In genomic region chr12:100109986-100110696, GRCm38 (mm10) we compare ENCODE assay signal across 8 mouse cellular contexts. TPM values are rescaled to one million over a fixed set of nuclear protein-coding genes. Genes with fewer than 3 reads are reported as not detected.
DNase-seq lines count a peak whose midpoint lies in the region; ATAC-seq lines count a peak whose summit lies in the region.

Gene Psmc1, plus strand, starts transcription at chr12:100110154.

- DNase-seq in WW6 (ENCODE audit: low read depth, low spot score): peak; percentile 77
- DNase-seq in cerebellum, postnatal 36 days: peak; percentile 75 to 82
- DNase-seq in frontal cortex, postnatal 36 days (ENCODE audit: low spot score in 2 of 2): peak; percentile 68 to 83
- DNase-seq in left cerebral cortex, adult 11 months (ENCODE audit: low spot score): peak; percentile 69
- DNase-seq in right cerebral cortex, adult 18-20 months: peak; percentile 82
- peak; percentile 65 for DNase-seq in urinary bladder, postnatal 25 days (ENCODE audit: low spot score)

- peak within 1 kb of the TSS; percentile 92 for H3K9ac ChIP-seq in hindbrain, embryonic 15.5 days

- peak; percentile 85 for ATAC-seq in hindbrain, embryonic 15.5 days (ENCODE audit: low FRiP score, low read depth)

- peak within 1 kb of the TSS; percentile 92 for H3K27ac ChIP-seq in hindbrain, embryonic 15.5 days (replicated peaks)
- peak within 1 kb of the TSS; percentile 60 for H3K27ac ChIP-seq in macrophage

- under 1% methylated on average over 58 of the region's 58 CpGs for WGBS in hindbrain, embryonic 15.5 days
- under 1% methylated on average over 58 of the region's 58 CpGs for WGBS in macrophage (ENCODE audit: missing documents)

- H3K36me3 ChIP-seq in hindbrain, embryonic 15.5 days: peaks cover 24% of the 10 kb centered on the region
- peaks cover 26% of the 10 kb centered on the region for H3K36me3 ChIP-seq in macrophage (ENCODE audit: inconsistent target)

- H3K9me3 ChIP-seq in hindbrain, embryonic 15.5 days: no peaks in the 10 kb centered on the region

- H3K4me1 ChIP-seq in hindbrain, embryonic 15.5 days (replicated peaks): peaks cover 20% of the 10 kb centered on the region

- H3K4me2 ChIP-seq in hindbrain, embryonic 15.5 days: peak within 1 kb of the TSS; percentile 82

- peak within 1 kb of the TSS; percentile 89 for H3K4me3 ChIP-seq in hindbrain, embryonic 15.5 days
- peak within 1 kb of the TSS; percentile 74 for H3K4me3 ChIP-seq in macrophage (ENCODE audit: inconsistent target)

- peaks cover 32% of the 10 kb centered on the region for H3K79me2 ChIP-seq in macrophage (ENCODE audit: inconsistent target)

- H3K27me3 ChIP-seq in hindbrain, embryonic 15.5 days: no peaks in the 10 kb centered on the region

RNA-seq across cellular contexts. Expression of gene Psmc1, which starts in this region (rescaled TPM):
- polyA plus RNA-seq in hindbrain, embryonic 15.5 days (2015; fragmentation: Nextera tagmentation; extraction: Ambion mirVana): 263 and 274 TPM in 2 replicates
- 100 to 1,000 TPM in 4 of 26 experiments, 10 to 100 TPM in 22; 27.7 to 109 (median 77.3) TPM for total RNA-seq in macrophage (2018; cell fraction: chromatin; rRNA removed)
- 100 to 1,000 TPM; 101 to 187 (median 138) TPM for total RNA-seq in macrophage (2018; cell fraction: cytosol; rRNA removed)
- total RNA-seq in macrophage (2018; cell fraction: nucleus; rRNA removed): 100 to 1,000 TPM in 4 of 26 experiments, 10 to 100 TPM in 22; 42.1 to 128 (median 84.0) TPM
- polyA plus RNA-seq in macrophage (2018): 132 to 355 TPM (median 176 TPM) in 3 replicates

Comparison
In these comparisons a context has a peak if more than half of its experiments do, and no peak if none do; other contexts are left out.
1. Peak in every context shown above with its lines: DNase-seq, ATAC-seq, H3K4me3 ChIP-seq and H3K27ac ChIP-seq.